Mouse (Mus musculus) limb, embryonic 14.5 days (tissue): ENCODE results near the gene Trpc7. TPM values are rescaled to one million over a fixed set of nuclear protein-coding genes. Genes with fewer than 3 reads are reported as not detected.

Experiments used
- ATAC-seq: fragments of 200-750 bp; cut with Nextera tagmentation; 2 replicates; pipeline ENCODE4 v1.8.0; 2017; ENCODE audit warnings: low read depth, moderate number of reproducible peaks, moderate TSS enrichment; ENCODE audit not compliant: low FRiP score
- DNase-seq: peaks from one replicate; pipeline ENCODE4 v3.0.0-alpha.2; 2015; ENCODE audit warnings: low spot score
- H3K27ac ChIP-seq: fragments of 300-500 bp; sonication (generic); replicated peaks from 2 replicates; pipeline ENCODE4 v1.5.1; 2014; ENCODE audit warnings: low read depth, mild to moderate bottlenecking, low read length, moderate library complexity, mixed read lengths
- H3K27me3 ChIP-seq: fragments of 300-500 bp; sonication (generic); 2 replicates; pipeline ENCODE4 v1.6.1; 2014; ENCODE audit warnings: low read length, mixed read lengths; ENCODE audit not compliant: control insufficient read depth, insufficient read depth
- H3K36me3 ChIP-seq: fragments of 300-500 bp; sonication (generic); 2 replicates; pipeline ENCODE4 v1.6.1; 2014; ENCODE audit warnings: mild to moderate bottlenecking, low read length, moderate library complexity, mixed read lengths; ENCODE audit not compliant: control insufficient read depth, insufficient read depth
- H3K4me1 ChIP-seq: fragments of 300-500 bp; sonication (generic); 2 replicates; pipeline ENCODE4 v1.6.1; 2014; ENCODE audit warnings: antibody characterized with exemption, low read length, mixed read lengths; ENCODE audit not compliant: control insufficient read depth, insufficient read depth
- H3K4me2 ChIP-seq: fragments of 300-500 bp; sonication (generic); replicated peaks from 2 replicates; pipeline ENCODE4 v1.6.1; 2014; ENCODE audit warnings: low read depth, mild to moderate bottlenecking, low read length, moderate library complexity; ENCODE audit not compliant: severe bottlenecking
- H3K4me3 ChIP-seq: fragments of 300-500 bp; sonication (generic); replicated peaks from 2 replicates; pipeline ENCODE4 v1.5.1; 2014; ENCODE audit warnings: low read length
- H3K9ac ChIP-seq: fragments of 300-500 bp; sonication (generic); 2 replicates; pipeline ENCODE4 v1.6.1; 2014; ENCODE audit warnings: mild to moderate bottlenecking, low read depth, low read length, moderate library complexity; ENCODE audit not compliant: severe bottlenecking
- H3K9me3 ChIP-seq: fragments of 300-500 bp; sonication (generic); 2 replicates; pipeline ENCODE4 v1.6.1; 2016; ENCODE audit warnings: low read length; ENCODE audit not compliant: control insufficient read depth
- POLR2A ChIP-seq: fragments of 200-500 bp; IDR thresholded peaks from 2 replicates; pipeline ENCODE4 v1.8.0; 2012; ENCODE audit warnings: inconsistent platforms, mild to moderate bottlenecking, moderate library complexity, borderline replicate concordance; ENCODE audit not compliant: insufficient read depth, insufficient read length; ENCODE audit errors: extremely low read depth
- WGBS: fragments of 180-500 bp; shearing (Covaris S2); extraction: QIAGEN DNeasy Blood & Tissue Kit; methylation state at CpG from one replicate; pipeline ENCODE4 v1.1.7; 2014; 5-methylcytosine and 5-hydroxymethylcytosine counted together
- polyA plus RNA-seq, 2 experiments: library from polyadenylated mRNA; depleted of rRNA in 1 of 2; stranded (reverse) in 1 of 2; unstranded in 1 of 2; fragments of >200 nt; fragmentation: Nextera tagmentation in 1 of 2; extraction: Ambion mirVana in 1 of 2; gene quantifications; 2 replicates each; pipeline versions ENCODE4 v1.2.1 to v1.2.3; 2012 to 2014

The Trpc7 gene
- polyA plus RNA-seq, 2 experiments: 0.05 to 0.08 TPM

- Histone ChIP-seq H3K4me1 (no peaks in the 10 kb centered on the region), H3K27me3 (peaks cover 12% of the 10 kb centered on the region), H3K36me3 (peaks cover 7% of the 10 kb centered on the region), H3K27ac (no peak overlapping the region), H3K4me2 (no peak overlapping the region), H3K4me3 (no peak overlapping the region), H3K9ac (no peak overlapping the region), H3K9me3 (no peaks in the 10 kb centered on the region)
- no peak for TF ChIP-seq POLR2A
- DNase-seq (no peak), ATAC-seq (no peak)
- 75% methylated on average over 10 of the region's 10 CpGs for WGBS
Measured at GRCm38 (mm10) chr13:56746739-56747532, 148.9 kb downstream of the Trpc7 start.

GRCm38 (mm10) chr13:56742325-56742901, 153.4 kb downstream of the Trpc7 start:
- no peaks in the 10 kb centered on the region for H3K27me3 ChIP-seq
- H3K9me3 ChIP-seq: no peaks in the 10 kb centered on the region
- no peak overlapping the region for H3K4me3 ChIP-seq
- peaks cover 41% of the 10 kb centered on the region for H3K36me3 ChIP-seq
- no peak for TF ChIP-seq POLR2A
- no peak overlapping the region for H3K9ac ChIP-seq
- DNase-seq: no peak
- ATAC-seq: no peak
- H3K4me2 ChIP-seq: no peak overlapping the region
- no peaks in the 10 kb centered on the region for H3K4me1 ChIP-seq
- H3K27ac ChIP-seq: no peak overlapping the region
- 86% methylated on average over 6 of the region's 6 CpGs for WGBS

- DNase-seq (no peak), ATAC-seq (no peak)
- Histone ChIP-seq H3K36me3 (peaks cover 48% of the 10 kb centered on the region), H3K4me3 (no peak overlapping the region), H3K4me1 (no peaks in the 10 kb centered on the region), H3K9ac (no peak overlapping the region), H3K27me3 (no peaks in the 10 kb centered on the region), H3K9me3 (no peaks in the 10 kb centered on the region), H3K4me2 (no peak overlapping the region), H3K27ac (no peak overlapping the region)
- no peak for TF ChIP-seq POLR2A
- 86% methylated on average over 7 of the region's 7 CpGs for WGBS
Measured at GRCm38 (mm10) chr13:56741691-56742090, 154.1 kb downstream of the Trpc7 start.

GRCm38 (mm10) chr13:56740496-56740895, 155.3 kb downstream of the Trpc7 start:
- H3K36me3 ChIP-seq: peaks cover 58% of the 10 kb centered on the region
- no peak for DNase-seq
- no peak overlapping the region for H3K4me2 ChIP-seq
- H3K27me3 ChIP-seq: no peaks in the 10 kb centered on the region
- no peak for ATAC-seq
- H3K9ac ChIP-seq: no peak overlapping the region
- H3K9me3 ChIP-seq: no peaks in the 10 kb centered on the region
- no peak overlapping the region for H3K4me3 ChIP-seq
- 91% methylated on average over 6 of the region's 6 CpGs for WGBS
- no peaks in the 10 kb centered on the region for H3K4me1 ChIP-seq
- H3K27ac ChIP-seq: no peak overlapping the region
- TF ChIP-seq POLR2A: no peak

- WGBS: 97% methylated on average over 5 of the region's 5 CpGs
- Histone ChIP-seq H3K36me3 (peaks cover 63% of the 10 kb centered on the region), H3K9me3 (no peaks in the 10 kb centered on the region), H3K4me3 (no peak overlapping the region), H3K27me3 (no peaks in the 10 kb centered on the region), H3K27ac (no peak overlapping the region), H3K9ac (no peak overlapping the region), H3K4me2 (no peak overlapping the region), H3K4me1 (no peaks in the 10 kb centered on the region)
- ATAC-seq (no peak), DNase-seq (no peak)
- no peak for TF ChIP-seq POLR2A
Measured at GRCm38 (mm10) chr13:56739556-56739955, 156.2 kb downstream of the Trpc7 start.
